Mouse (Mus musculus): ENCODE measurements around the gene Amn1.
A peak's percentile ranks its signal among the peaks of the same experiment; 100 is the strongest.
"Not testable (repeated sequence)": the region's sequence is repeated elsewhere in the genome, so short reads cannot be mapped to it uniquely, and the experiment has no call there.

Gene Amn1

GRCm38 (mm10) chr6:149188041-149188924, at the start of gene Amn1:
TSS of gene Amn1 (minus strand) at chr6:149188712.
- peak; percentile 94 for DNase-seq (ENCODE audit: low spot score)

- DNase-seq (ENCODE audit: low spot score) = no peak
Measured at GRCm38 (mm10) chr6:149236807-149237206, 48.3 kb upstream of the Amn1 start.

- DNase-seq (ENCODE audit: low spot score) = no peak
Measured at GRCm38 (mm10) chr6:149233918-149234317, 45.4 kb upstream of the Amn1 start.

GRCm38 (mm10) chr6:149224751-149225150, 36.2 kb upstream of the Amn1 start:
- no peak for DNase-seq (ENCODE audit: low spot score)

GRCm38 (mm10) chr6:149221296-149221695, 32.8 kb upstream of the Amn1 start:
- no peak for DNase-seq (ENCODE audit: low spot score)

DNA sequence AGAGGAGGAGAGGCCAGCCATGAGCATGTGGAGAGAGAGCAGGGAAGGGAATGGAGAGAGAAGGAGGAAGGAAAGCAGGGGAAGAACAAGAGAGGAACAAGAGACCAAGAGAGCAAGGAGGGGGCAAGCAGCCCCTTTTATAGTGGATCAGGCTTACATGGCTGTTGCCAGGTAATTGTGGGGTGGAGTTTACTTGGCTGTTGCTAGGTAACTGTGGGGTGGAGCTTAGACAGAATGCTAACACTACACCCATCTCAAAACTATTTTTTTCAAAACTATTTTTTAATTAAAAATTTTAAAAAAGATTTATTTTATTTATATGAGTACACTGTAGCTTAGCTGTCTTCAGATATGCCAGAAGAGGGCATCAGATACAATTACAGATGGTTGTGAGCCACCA, 10.1 kb upstream of the Amn1 start:
- DNase-seq (ENCODE audit: low spot score) = no peak

- no peak for DNase-seq (ENCODE audit: low spot score)
Measured at GRCm38 (mm10) chr6:149197116-149197515, 8.6 kb upstream of the Amn1 start.

GRCm38 (mm10) chr6:149193276-149193905, 4.9 kb upstream of the Amn1 start:
- DNase-seq (ENCODE audit: low spot score) = no peak

DNA sequence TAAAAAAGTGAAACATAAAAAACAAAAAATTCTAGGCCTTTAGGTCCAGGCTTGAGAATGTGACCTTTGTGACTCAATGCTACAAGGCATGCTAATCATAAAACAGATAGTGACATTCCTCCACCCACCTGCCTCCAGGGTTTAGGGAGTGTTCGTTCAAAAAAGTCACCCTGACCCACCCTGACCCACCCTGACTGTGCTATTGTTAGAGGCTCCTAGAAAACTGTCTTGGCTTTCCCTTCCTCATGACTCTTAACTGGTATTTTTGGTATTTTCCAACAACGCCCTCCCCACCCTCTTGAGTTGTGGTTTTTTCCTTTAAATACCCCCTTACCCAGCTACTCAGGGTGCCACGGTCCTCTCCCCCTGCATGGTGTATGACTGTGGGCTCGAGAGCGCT, 3.4 kb upstream of the Amn1 start:
- not testable (repeated sequence) for DNase-seq (ENCODE audit: low spot score)

GRCm38 (mm10) chr6:149189340-149189922, 919 bp upstream of the Amn1 start:
- DNase-seq (ENCODE audit: low spot score) = no peak

GRCm38 (mm10) chr6:149188925-149189257, 379 bp upstream of the Amn1 start:
- DNase-seq (ENCODE audit: low spot score) = no peak

DNA sequence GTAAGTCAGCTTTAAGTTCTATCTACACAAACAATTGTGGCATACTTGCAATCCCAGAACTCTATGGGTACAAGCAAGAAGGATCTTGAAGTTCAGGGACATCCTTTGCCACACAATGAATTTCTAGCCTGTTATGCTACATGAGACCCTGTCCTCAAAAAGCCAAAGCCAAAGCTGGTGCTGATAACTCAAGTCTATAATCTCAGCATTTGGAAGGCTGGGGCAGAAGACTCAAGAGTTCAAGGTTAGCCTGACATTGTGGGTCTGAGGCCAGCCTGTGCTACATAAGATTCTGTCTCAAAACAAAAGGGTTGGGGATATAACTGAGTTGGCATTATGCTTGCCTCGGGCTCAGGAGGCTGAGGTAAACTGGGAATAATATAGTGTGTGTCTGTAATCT, 1.1 kb downstream of the Amn1 start:
- DNase-seq (ENCODE audit: low spot score) = no peak

DNA sequence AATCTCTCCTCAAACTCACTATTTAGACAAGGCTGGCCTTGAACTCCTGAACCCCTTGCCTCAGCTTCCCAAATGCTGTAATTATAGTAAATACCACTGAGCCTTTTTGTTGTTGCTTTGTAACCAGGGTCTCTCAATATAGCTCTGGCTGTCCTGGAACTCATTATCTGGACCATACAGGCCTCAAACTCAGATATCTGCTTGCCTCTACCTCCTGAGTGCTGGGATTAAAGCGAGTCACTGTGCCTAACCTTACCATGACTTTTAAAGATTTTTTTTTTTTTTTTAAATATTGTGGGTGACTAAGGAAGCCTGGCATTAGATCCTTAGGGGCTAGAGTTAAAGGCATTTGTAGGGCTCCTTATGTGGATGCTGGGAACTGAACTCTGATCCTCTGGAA, 4.5 kb downstream of the Amn1 start:
- no peak for DNase-seq (ENCODE audit: low spot score)

DNA sequence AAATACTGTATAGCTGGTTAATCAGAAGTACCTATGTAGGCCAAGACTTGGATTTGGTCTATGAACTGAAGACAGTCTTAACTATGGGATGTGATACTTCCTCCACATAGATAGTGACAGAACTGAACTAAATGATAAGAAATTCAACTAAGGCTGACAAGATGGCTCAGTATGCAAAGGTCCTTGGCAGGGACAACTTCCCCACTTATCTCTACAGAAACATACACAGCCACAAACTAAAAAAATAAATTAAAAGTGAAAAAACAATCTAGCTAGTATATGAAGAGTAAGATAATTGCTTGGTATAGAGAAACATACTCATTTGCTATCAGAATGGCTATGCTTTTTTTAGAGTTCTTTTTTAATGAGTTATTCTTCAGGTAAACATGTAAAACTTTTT, 9.4 kb downstream of the Amn1 start:
- no peak for DNase-seq (ENCODE audit: low spot score)

- no peak for DNase-seq (ENCODE audit: low spot score)
Measured at GRCm38 (mm10) chr6:149174932-149175570, 13.5 kb downstream of the Amn1 start.

GRCm38 (mm10) chr6:149173831-149174625, 14.5 kb downstream of the Amn1 start:
- no peak for DNase-seq (ENCODE audit: low spot score)

- DNase-seq (ENCODE audit: low spot score) = not testable (repeated sequence)
Measured at GRCm38 (mm10) chr6:149169965-149170364, 18.5 kb downstream of the Amn1 start.

- DNase-seq (ENCODE audit: low spot score) = no peak
Measured at GRCm38 (mm10) chr6:149168436-149168835, 20.1 kb downstream of the Amn1 start.

- no peak for DNase-seq (ENCODE audit: low spot score)
Measured at GRCm38 (mm10) chr6:149167672-149168071, 20.8 kb downstream of the Amn1 start.

DNA sequence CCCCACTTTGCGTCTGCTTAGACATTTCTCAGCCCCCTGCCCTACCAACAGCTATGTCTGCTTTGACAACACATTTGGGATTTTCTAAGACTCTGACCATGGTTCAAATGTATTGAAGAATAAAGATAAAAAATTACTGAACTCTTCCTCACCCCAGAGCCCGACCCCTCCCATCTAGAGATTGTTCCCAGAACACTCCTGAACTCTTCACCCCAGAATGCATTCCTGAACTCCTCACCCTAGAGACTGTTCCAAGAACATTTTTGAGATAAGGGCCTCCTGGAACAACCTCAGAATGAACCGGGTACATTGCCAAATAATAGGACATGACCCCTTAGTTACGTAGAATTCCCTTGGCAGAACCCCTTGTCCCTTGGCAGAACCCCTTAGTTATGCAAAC, 21.5 kb downstream of the Amn1 start:
- DNase-seq (ENCODE audit: low spot score) = not testable (repeated sequence)

DNA sequence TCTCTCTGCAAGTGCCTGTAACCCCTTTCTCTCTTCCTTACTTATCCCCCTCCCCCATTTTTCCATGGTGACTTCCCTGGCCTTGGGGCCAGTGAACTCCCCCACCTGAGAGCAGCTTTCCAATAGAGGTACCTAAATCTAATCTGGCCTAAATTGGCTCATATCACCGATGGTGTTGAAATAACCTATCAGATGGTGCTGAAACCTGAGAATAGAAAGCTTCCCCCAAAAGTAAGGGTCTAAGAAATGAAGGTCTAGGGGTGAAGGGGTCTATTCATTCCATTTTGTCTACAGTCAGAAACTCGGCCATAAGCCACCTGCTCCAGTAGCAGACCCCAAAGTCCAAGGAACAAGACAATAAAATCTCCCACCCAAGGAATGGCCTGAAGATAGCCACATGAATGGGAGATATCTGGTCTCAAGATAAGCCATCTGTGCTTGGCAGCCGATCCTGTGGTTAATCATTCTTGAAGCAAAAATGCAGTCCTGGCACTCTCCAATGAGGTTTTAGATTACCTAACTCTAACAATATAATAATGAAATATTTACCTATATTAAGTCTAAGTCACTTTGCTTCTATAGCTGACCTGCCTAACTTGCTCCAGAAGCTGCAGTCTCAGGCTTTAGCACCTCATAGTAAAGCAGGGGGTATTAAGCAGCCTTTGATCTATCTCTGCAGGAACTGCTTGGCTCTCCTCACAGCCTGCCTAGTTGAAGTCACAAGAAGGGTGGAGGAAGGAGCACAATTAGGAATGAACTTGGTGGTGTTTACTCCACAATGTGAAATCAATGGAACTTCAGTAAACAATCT, 33.3 kb downstream of the Amn1 start:
- DNase-seq (ENCODE audit: low spot score) = no peak
